Mouse (Mus musculus) limb, embryonic 14.5 days (tissue): ENCODE results near the gene Was. TPM values are rescaled to one million over a fixed set of nuclear protein-coding genes. Genes with fewer than 3 reads are reported as not detected.
"Not testable (repeated sequence)": the region's sequence is repeated elsewhere in the genome, so short reads cannot be mapped to it uniquely, and the experiment has no call there.

ENCODE experiments used
- ATAC-seq: fragments of 200-750 bp; cut with Nextera tagmentation; 2 replicates; pipeline ENCODE4 v1.8.0; 2017; ENCODE audit warnings: low read depth, moderate number of reproducible peaks, moderate TSS enrichment; ENCODE audit not compliant: low FRiP score
- DNase-seq: peaks from one replicate; pipeline ENCODE4 v3.0.0-alpha.2; 2015; ENCODE audit warnings: low spot score
- H3K27ac ChIP-seq: fragments of 300-500 bp; sonication (generic); replicated peaks from 2 replicates; pipeline ENCODE4 v1.5.1; 2014; ENCODE audit warnings: low read depth, mild to moderate bottlenecking, low read length, moderate library complexity, mixed read lengths
- H3K27me3 ChIP-seq: fragments of 300-500 bp; sonication (generic); 2 replicates; pipeline ENCODE4 v1.6.1; 2014; ENCODE audit warnings: low read length, mixed read lengths; ENCODE audit not compliant: control insufficient read depth, insufficient read depth
- H3K36me3 ChIP-seq: fragments of 300-500 bp; sonication (generic); 2 replicates; pipeline ENCODE4 v1.6.1; 2014; ENCODE audit warnings: mild to moderate bottlenecking, low read length, moderate library complexity, mixed read lengths; ENCODE audit not compliant: control insufficient read depth, insufficient read depth
- H3K4me1 ChIP-seq: fragments of 300-500 bp; sonication (generic); 2 replicates; pipeline ENCODE4 v1.6.1; 2014; ENCODE audit warnings: antibody characterized with exemption, low read length, mixed read lengths; ENCODE audit not compliant: control insufficient read depth, insufficient read depth
- H3K4me2 ChIP-seq: fragments of 300-500 bp; sonication (generic); replicated peaks from 2 replicates; pipeline ENCODE4 v1.6.1; 2014; ENCODE audit warnings: low read depth, mild to moderate bottlenecking, low read length, moderate library complexity; ENCODE audit not compliant: severe bottlenecking
- H3K4me3 ChIP-seq: fragments of 300-500 bp; sonication (generic); replicated peaks from 2 replicates; pipeline ENCODE4 v1.5.1; 2014; ENCODE audit warnings: low read length
- H3K9ac ChIP-seq: fragments of 300-500 bp; sonication (generic); 2 replicates; pipeline ENCODE4 v1.6.1; 2014; ENCODE audit warnings: mild to moderate bottlenecking, low read depth, low read length, moderate library complexity; ENCODE audit not compliant: severe bottlenecking
- H3K9me3 ChIP-seq: fragments of 300-500 bp; sonication (generic); 2 replicates; pipeline ENCODE4 v1.6.1; 2016; ENCODE audit warnings: low read length; ENCODE audit not compliant: control insufficient read depth
- POLR2A ChIP-seq: fragments of 200-500 bp; IDR thresholded peaks from 2 replicates; pipeline ENCODE4 v1.8.0; 2012; ENCODE audit warnings: inconsistent platforms, mild to moderate bottlenecking, moderate library complexity, borderline replicate concordance; ENCODE audit not compliant: insufficient read depth, insufficient read length; ENCODE audit errors: extremely low read depth
- WGBS: fragments of 180-500 bp; shearing (Covaris S2); extraction: QIAGEN DNeasy Blood & Tissue Kit; methylation state at CpG from one replicate; pipeline ENCODE4 v1.1.7; 2014; 5-methylcytosine and 5-hydroxymethylcytosine counted together
- polyA plus RNA-seq, 2 experiments: library from polyadenylated mRNA; depleted of rRNA in 1 of 2; stranded (reverse) in 1 of 2; unstranded in 1 of 2; fragments of >200 nt; fragmentation: Nextera tagmentation in 1 of 2; extraction: Ambion mirVana in 1 of 2; gene quantifications; 2 replicates each; pipeline versions ENCODE4 v1.2.1 to v1.2.3; 2012 to 2014

Gene Was
- polyA plus RNA-seq, 2 experiments = 0.92 to 3.5 TPM

GRCm38 (mm10) chrX:8102213-8102668 is 11.9 kb upstream of the Was start:
- WGBS = 55% methylated on average over 7 of the region's 7 CpGs
- ATAC-seq = no peak
- H3K4me3 ChIP-seq = no peak overlapping the region
- no peak overlapping the region for H3K27ac ChIP-seq
- no peaks in the 10 kb centered on the region for H3K36me3 ChIP-seq
- DNase-seq = no peak
- no peaks in the 10 kb centered on the region for H3K9me3 ChIP-seq
- TF ChIP-seq POLR2A = no peak
- no peaks in the 10 kb centered on the region for H3K4me1 ChIP-seq
- no peak overlapping the region for H3K4me2 ChIP-seq
- H3K27me3 ChIP-seq = no peaks in the 10 kb centered on the region
- H3K9ac ChIP-seq = no peak overlapping the region

- no peaks in the 10 kb centered on the region for H3K36me3 ChIP-seq
- DNase-seq (peak; percentile 50), ATAC-seq (no peak; the same call in 1 of the 2 replicates)
- WGBS = 22% methylated on average over 3 of the region's 3 CpGs
- H3K27ac ChIP-seq = no peak overlapping the region
- TF ChIP-seq POLR2A = no peak
- H3K9ac ChIP-seq = no peak overlapping the region
- no peaks in the 10 kb centered on the region for H3K27me3 ChIP-seq
- H3K9me3 ChIP-seq = no peaks in the 10 kb centered on the region
- no peak overlapping the region for H3K4me2 ChIP-seq
- H3K4me3 ChIP-seq = no peak overlapping the region
- no peaks in the 10 kb centered on the region for H3K4me1 ChIP-seq
Observed at GRCm38 (mm10) chrX:8101017-8101416, 10.7 kb upstream of the Was start.

GRCm38 (mm10) chrX:8099435-8099834 is 9.1 kb upstream of the Was start:
- no peaks in the 10 kb centered on the region for H3K4me1 ChIP-seq
- no peaks in the 10 kb centered on the region for H3K9me3 ChIP-seq
- no peaks in the 10 kb centered on the region for H3K36me3 ChIP-seq
- WGBS = 62% methylated on average over 4 of the region's 4 CpGs
- H3K4me3 ChIP-seq = no peak overlapping the region
- no peak for TF ChIP-seq POLR2A
- ATAC-seq = no peak
- H3K27ac ChIP-seq = no peak overlapping the region
- DNase-seq = no peak
- H3K27me3 ChIP-seq = no peaks in the 10 kb centered on the region
- no peak overlapping the region for H3K4me2 ChIP-seq
- no peak overlapping the region for H3K9ac ChIP-seq

- Histone ChIP-seq H3K27ac (peak overlapping the region; percentile 48; the same call in 1 of the 2 replicates), H3K4me1 (no peaks in the 10 kb centered on the region), H3K36me3 (no peaks in the 10 kb centered on the region), H3K27me3 (no peaks in the 10 kb centered on the region), H3K9me3 (no peaks in the 10 kb centered on the region), H3K4me2 (peak overlapping the region; percentile 41), H3K9ac (no peak overlapping the region), H3K4me3 (peak overlapping the region; percentile 21)
- DNase-seq (peak; percentile 97), ATAC-seq (peak; percentile 95)
- 12% methylated on average over 15 of the region's 19 CpGs for WGBS
- TF ChIP-seq POLR2A = no peak
Observed at GRCm38 (mm10) chrX:8096787-8097242, 6.5 kb upstream of the Was start.

- 29% methylated on average over 6 of the region's 48 CpGs for WGBS
- not testable (repeated sequence) for H3K4me1 ChIP-seq, H3K9me3 ChIP-seq, H3K27ac ChIP-seq, H3K27me3 ChIP-seq, DNase-seq, H3K36me3 ChIP-seq
- Histone ChIP-seq H3K4me2 (peak overlapping the region; percentile 41), H3K9ac (0 out of 2 replicates have a peak overlapping the region, but pooled peaks have one; percentile 12), H3K4me3 (peak overlapping the region; percentile 28)
- ATAC-seq = peak; percentile 95
Observed at GRCm38 (mm10) chrX:8096068-8096786, 5.9 kb upstream of the Was start.
